Mouse (Mus musculus): ENCODE measurements at regions not wholly inside any gene's neighbourhood (a gene's known extent, or its start where the extent isn't known, plus 50 kb on each side); places are given as distances from the start of the nearest gene placed in this dataset.

DNA sequence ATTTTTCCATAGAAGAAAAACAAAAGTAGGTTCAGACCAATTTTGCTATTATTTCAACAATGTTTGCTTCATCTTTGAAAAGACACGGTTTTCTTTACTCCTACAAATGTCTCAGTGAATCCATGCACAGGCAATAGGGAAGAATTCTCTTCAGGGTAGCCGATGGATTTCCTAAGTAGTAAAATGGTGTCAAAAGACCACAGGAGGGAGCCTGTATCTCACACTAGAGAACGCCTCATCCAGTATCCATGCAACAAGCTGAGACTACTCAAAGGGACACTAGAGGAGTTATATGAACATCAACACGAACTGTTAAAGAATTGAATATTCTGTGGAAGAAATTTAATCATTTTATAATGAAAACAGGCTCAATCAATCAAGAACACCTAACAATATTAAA is 174.8 kb upstream of the Tacr3 start:
- Histone ChIP-seq H3K36me3 (ENCODE audit: control insufficient read depth, insufficient read depth, low read length, poor library complexity, severe bottlenecking) (no peaks in the 10 kb centered on the region), H3K27me3 (ENCODE audit: control insufficient read depth, insufficient read depth, low read length, poor library complexity, severe bottlenecking) (no peaks in the 10 kb centered on the region)
- DNase-seq (ENCODE audit: low read depth, low spot score) = no peak

DNA sequence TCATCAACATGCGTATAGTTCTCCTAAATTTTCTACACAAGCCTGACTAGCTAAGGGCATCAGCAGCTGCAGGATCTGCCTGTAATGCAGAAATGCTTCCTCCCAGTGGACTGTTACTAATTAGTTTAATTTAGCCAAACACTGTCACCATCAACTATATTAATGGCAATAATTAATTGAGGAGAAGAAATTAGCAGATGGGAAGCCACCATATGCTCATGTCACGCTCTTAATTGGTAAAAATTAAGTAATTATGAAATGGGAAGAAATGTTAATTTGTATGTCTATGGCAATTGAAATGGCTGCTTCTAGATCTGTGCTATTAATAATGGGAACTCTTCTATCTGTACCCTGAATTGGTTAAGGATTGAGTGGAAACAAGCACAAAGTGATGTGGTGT is 133.9 kb upstream of the Tacr3 start:
- Histone ChIP-seq H3K36me3 (ENCODE audit: control insufficient read depth, insufficient read depth, low read length, poor library complexity, severe bottlenecking) (no peaks in the 10 kb centered on the region), H3K27me3 (ENCODE audit: control insufficient read depth, insufficient read depth, low read length, poor library complexity, severe bottlenecking) (no peaks in the 10 kb centered on the region)
- no peak for DNase-seq (ENCODE audit: low read depth, low spot score)

DNA sequence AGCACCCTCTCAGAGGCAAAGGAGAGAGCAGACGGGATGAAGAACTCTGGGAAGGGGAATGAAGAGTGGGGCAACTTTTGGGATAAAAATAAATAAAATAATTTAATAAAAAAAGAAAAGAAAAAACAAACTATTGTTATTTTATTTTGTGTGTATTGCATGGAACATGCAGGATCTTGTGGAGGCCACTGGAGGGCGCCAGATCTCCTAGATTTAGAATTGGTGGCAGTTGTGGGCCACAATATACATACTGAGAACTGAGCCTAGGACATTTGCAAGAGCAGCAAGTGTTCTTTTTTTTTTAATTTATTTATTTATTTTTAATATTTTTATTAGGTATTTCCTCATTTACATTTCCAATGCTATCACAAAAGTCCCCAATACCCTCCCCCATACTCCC is 110.2 kb upstream of the Tacr3 start:
- peak; percentile 63 for DNase-seq (ENCODE audit: low read depth, low spot score)
- no peaks in the 10 kb centered on the region for H3K36me3 ChIP-seq (ENCODE audit: control insufficient read depth, insufficient read depth, low read length, poor library complexity, severe bottlenecking)
- no peaks in the 10 kb centered on the region for H3K27me3 ChIP-seq (ENCODE audit: control insufficient read depth, insufficient read depth, low read length, poor library complexity, severe bottlenecking)

DNA sequence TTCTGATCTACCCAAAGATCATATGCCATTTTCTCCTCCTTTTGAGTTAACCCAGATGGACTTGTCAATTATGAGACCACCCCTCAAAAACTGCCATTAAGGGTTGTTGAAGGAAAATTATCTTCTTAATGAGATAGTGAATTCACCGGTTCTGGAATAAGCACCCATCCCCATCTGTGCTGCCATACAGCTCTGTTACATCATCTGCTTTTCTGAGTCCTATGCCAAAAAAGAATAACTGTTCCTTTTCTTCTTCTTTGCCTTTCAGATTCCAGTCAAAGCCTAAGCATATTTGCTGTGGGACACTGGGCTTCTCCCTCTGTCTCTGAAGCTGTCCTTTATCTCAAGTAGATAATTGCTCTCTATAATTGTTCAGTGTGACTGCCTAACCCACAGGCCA is 93.1 kb upstream of the Tacr3 start:
- Histone ChIP-seq H3K36me3 (ENCODE audit: control insufficient read depth, insufficient read depth, low read length, poor library complexity, severe bottlenecking) (no peaks in the 10 kb centered on the region), H3K27me3 (ENCODE audit: control insufficient read depth, insufficient read depth, low read length, poor library complexity, severe bottlenecking) (no peaks in the 10 kb centered on the region)
- DNase-seq (ENCODE audit: low read depth, low spot score) = no peak

DNA sequence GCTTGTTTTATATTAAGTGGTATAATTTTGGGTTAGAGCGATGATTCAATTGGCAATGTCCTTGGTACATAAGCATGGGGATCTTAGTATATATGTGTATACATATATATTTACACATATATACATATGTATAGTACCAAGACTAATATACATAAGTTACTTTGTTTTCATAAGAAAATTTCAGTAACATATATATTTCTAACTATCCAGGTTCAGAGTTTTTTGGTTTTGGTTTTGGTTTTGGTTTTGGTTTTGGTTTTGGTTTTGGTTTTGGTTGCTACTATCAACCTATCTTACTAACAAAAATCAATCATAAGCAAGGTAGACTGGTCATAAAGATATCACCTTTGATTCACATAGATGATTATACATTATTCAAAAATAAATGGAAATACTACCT is 67.7 kb upstream of the Tacr3 start:
- no peaks in the 10 kb centered on the region for H3K36me3 ChIP-seq (ENCODE audit: control insufficient read depth, insufficient read depth, low read length, poor library complexity, severe bottlenecking)
- H3K27me3 ChIP-seq (ENCODE audit: control insufficient read depth, insufficient read depth, low read length, poor library complexity, severe bottlenecking) = no peaks in the 10 kb centered on the region

DNA sequence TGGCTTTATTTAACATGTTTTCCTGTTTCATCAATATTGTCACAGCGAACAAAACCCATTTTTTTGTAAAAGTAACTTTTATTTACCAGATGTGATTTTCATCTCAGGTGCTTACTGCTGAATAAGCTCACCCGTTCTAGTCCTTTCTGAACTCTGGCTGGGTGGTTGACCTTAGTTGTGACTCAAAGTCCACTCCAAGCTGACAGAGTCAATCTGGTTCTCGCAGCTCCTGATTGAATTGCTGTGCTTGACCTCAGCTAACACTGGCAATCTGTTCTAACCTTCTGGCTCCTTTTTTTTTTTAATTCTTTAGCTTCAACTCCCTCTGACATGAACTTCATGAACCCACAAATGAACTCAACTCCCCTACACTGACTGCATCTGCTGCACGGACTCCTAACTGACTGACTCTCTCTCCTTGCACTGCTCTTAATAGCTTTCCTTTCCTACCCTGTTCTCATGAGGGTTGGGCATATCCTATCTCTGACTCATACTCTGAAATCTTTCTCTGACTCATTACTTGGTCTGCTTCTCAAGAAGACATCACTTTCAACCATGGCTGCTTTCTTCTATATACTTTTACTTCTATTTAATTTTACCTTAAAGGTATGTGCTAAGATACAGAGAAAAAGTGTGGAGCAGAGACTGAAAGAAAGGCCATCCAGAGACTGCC is 65.4 kb upstream of the Tacr3 start:
- Histone ChIP-seq H3K36me3 (ENCODE audit: control insufficient read depth, insufficient read depth, low read length, poor library complexity, severe bottlenecking) (no peaks in the 10 kb centered on the region), H3K27me3 (ENCODE audit: control insufficient read depth, insufficient read depth, low read length, poor library complexity, severe bottlenecking) (no peaks in the 10 kb centered on the region)
- DNase-seq (ENCODE audit: low read depth, low spot score) = no peak

More for the DNA sequence above, 67.7 kb upstream of the Tacr3 start:
- DNase-seq (ENCODE audit: low read depth, low spot score) = no peak
